Mouse (Mus musculus): ENCODE data around the gene Mprip. TPM values are rescaled to one million over a fixed set of nuclear protein-coding genes. Genes with fewer than 3 reads are reported as not detected.

Gene Mprip
- polyA plus RNA-seq, 1 experiment from 2014 or later: 51.1 TPM

DNA sequence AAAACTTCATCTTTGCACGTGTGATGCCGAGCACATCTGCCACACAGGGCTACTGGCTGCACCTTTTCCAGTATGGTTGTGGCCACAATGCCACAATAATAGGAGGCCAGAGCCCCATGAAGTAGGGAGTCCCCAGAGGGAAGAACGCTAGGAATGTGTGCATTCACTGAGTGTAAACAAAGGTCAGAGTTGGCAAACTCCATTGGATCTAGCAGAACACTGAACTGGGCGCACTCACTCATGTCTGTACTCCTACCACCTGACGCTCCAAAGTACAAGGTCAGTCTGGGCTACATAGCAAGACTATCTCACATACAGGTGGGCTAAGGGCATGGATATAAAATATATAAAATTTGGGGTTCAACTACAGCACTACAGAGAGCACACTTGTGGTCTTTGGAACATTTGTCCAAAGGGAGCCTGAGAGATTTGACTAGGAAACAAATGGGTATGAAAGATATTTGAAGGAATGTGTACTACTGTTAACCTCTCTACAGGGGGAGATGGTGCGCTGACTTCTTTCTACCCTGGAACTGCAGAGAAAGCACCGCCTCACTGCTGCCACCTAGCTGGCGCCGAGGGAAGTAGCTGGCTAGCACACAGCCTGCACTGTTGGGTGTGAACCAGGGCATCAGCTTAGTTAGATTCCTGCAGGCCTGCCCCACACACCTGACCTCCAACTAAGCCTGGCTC is 117.2 kb downstream of the Mprip start:
- Histone ChIP-seq H3K4me3 (ENCODE audit: low read depth, low read length) (no peak overlapping the region), H3K27me3 (ENCODE audit: control insufficient read depth, insufficient read depth, low read length) (no peaks in the 10 kb centered on the region), H3K4me2 (no peak overlapping the region), H3K4me1 (ENCODE audit: control insufficient read depth, insufficient read depth, low read length) (peaks cover 11% of the 10 kb centered on the region), H3K36me3 (ENCODE audit: control insufficient read depth, insufficient read depth, low read length) (peaks cover 15% of the 10 kb centered on the region), H3K9me3 (replicated peaks; ENCODE audit: control insufficient read depth, low read length) (no peaks in the 10 kb centered on the region), H3K9ac (ENCODE audit: low read depth, low read length) (no peak overlapping the region), H3K27ac (ENCODE audit: low read depth, low read length) (no peak overlapping the region)
- ATAC-seq (replicated peaks; ENCODE audit: insufficient number of reproducible peaks, low FRiP score, low TSS enrichment): 0 out of 2 replicates have a peak, but pooled peaks have one; percentile 49
- 53% methylated on average over 9 of the region's 9 CpGs for WGBS (ENCODE audit: insufficient replicate concordance)

DNA sequence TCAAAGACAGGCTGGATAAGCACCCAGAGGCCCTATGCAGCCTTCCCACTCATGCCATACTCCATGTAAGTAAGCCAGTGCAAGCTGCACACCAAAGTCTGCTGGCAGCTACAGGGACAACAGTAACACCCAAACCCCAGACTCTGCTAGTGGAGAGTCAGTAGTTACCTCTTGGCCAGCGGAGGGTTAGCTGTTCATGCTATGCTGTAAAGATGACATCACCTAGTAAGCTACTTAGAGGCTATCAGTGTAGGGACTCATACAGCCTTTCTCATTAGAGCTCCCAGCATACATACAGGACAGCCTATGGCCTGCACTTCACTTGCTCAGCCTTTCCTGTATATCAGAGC is 117.7 kb downstream of the Mprip start:
- 60% methylated on average over 1 of the region's 1 CpGs for WGBS (ENCODE audit: insufficient replicate concordance)
- Histone ChIP-seq H3K9ac (ENCODE audit: low read depth, low read length) (no peak overlapping the region), H3K27ac (ENCODE audit: low read depth, low read length) (no peak overlapping the region), H3K4me1 (ENCODE audit: control insufficient read depth, insufficient read depth, low read length) (peaks cover 11% of the 10 kb centered on the region), H3K4me3 (ENCODE audit: low read depth, low read length) (no peak overlapping the region), H3K4me2 (no peak overlapping the region), H3K9me3 (replicated peaks; ENCODE audit: control insufficient read depth, low read length) (no peaks in the 10 kb centered on the region), H3K36me3 (ENCODE audit: control insufficient read depth, insufficient read depth, low read length) (peaks cover 13% of the 10 kb centered on the region), H3K27me3 (ENCODE audit: control insufficient read depth, insufficient read depth, low read length) (no peaks in the 10 kb centered on the region)
- 0 out of 2 replicates have a peak, but pooled peaks have one; percentile 7 for ATAC-seq (replicated peaks; ENCODE audit: insufficient number of reproducible peaks, low FRiP score, low TSS enrichment)

DNA sequence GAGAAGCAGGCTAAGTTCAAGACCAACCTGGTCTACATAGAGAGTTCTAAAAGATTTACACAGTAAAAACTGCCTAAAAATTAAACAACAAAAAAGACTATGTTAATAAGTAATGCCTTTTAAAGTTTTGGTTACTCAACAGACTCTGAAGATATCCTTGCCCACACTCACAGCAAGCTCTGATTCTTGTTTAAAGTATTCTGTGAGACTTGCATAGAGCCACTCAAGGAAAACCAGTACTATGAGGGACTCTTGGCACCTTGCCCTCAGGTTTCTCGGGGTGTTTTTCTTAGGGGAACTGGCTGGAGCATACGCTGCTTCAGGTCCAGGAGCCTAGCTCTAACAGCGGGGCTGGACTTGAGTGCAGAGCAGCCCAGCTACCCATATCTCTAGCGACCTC is 118.3 kb downstream of the Mprip start:
- 84% methylated on average over 4 of the region's 4 CpGs for WGBS (ENCODE audit: insufficient replicate concordance)
- no peak for ATAC-seq (replicated peaks; ENCODE audit: insufficient number of reproducible peaks, low FRiP score, low TSS enrichment)
- Histone ChIP-seq H3K4me3 (ENCODE audit: low read depth, low read length) (no peak overlapping the region), H3K9me3 (replicated peaks; ENCODE audit: control insufficient read depth, low read length) (no peaks in the 10 kb centered on the region), H3K36me3 (ENCODE audit: control insufficient read depth, insufficient read depth, low read length) (peaks cover 13% of the 10 kb centered on the region), H3K9ac (ENCODE audit: low read depth, low read length) (no peak overlapping the region), H3K27me3 (ENCODE audit: control insufficient read depth, insufficient read depth, low read length) (no peaks in the 10 kb centered on the region), H3K27ac (ENCODE audit: low read depth, low read length) (no peak overlapping the region), H3K4me2 (no peak overlapping the region), H3K4me1 (ENCODE audit: control insufficient read depth, insufficient read depth, low read length) (peaks cover 11% of the 10 kb centered on the region)

DNA sequence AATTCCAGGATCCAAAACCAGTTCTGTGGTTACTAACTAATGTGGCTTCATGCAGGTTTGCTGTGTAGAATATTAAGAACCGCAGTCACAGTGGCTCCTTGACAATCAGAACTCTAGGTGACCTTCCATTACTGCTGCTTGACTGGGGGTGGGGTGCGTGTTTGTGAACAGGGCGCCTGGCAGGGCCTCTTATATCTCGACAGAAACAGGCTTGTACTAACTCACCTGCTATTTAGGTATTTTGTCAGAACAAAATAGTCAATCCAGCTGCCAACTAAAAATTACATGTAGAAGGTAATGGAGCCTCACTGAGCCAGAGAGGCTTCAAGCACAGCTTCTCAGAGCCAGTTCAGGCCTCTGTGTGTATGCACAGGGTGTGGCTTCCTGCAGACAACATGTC is 119.1 kb downstream of the Mprip start:
- Histone ChIP-seq H3K4me1 (ENCODE audit: control insufficient read depth, insufficient read depth, low read length) (peaks cover 11% of the 10 kb centered on the region), H3K9me3 (replicated peaks; ENCODE audit: control insufficient read depth, low read length) (no peaks in the 10 kb centered on the region), H3K27me3 (ENCODE audit: control insufficient read depth, insufficient read depth, low read length) (no peaks in the 10 kb centered on the region), H3K4me3 (ENCODE audit: low read depth, low read length) (no peak overlapping the region), H3K36me3 (ENCODE audit: control insufficient read depth, insufficient read depth, low read length) (peaks cover 12% of the 10 kb centered on the region), H3K27ac (ENCODE audit: low read depth, low read length) (no peak overlapping the region), H3K4me2 (no peak overlapping the region), H3K9ac (ENCODE audit: low read depth, low read length) (no peak overlapping the region)
- ATAC-seq (replicated peaks; ENCODE audit: insufficient number of reproducible peaks, low FRiP score, low TSS enrichment): no peak
- WGBS (ENCODE audit: insufficient replicate concordance): 74% methylated on average over 4 of the region's 4 CpGs

DNA sequence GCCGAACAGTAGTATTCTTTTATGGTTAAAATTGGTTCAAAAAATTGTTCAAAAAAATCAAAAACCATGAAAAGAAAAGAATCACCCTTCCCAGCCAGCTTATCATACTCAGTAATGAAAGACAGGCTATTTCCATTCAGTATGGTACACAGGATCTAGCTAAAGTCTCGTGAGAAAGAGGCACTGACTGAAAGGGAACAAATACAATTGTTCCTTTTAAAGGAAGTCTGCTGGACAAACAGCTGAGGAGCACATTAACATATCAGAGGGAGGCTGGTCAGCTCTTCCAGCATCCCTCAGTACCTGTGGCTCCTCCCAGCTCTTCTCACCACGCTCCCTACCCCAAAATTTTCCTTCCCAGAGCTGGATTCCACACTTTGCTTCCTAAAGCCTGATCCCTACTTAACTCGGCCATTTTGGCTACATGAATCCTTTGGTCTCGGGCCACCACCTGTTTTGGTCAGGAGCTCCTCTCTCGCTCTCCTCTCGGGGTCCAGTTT is 121.0 kb downstream of the Mprip start:
- Histone ChIP-seq H3K4me1 (ENCODE audit: control insufficient read depth, insufficient read depth, low read length) (peaks cover 11% of the 10 kb centered on the region), H3K9me3 (replicated peaks; ENCODE audit: control insufficient read depth, low read length) (no peaks in the 10 kb centered on the region), H3K9ac (ENCODE audit: low read depth, low read length) (no peak overlapping the region), H3K4me3 (ENCODE audit: low read depth, low read length) (no peak overlapping the region), H3K4me2 (no peak overlapping the region), H3K27me3 (ENCODE audit: control insufficient read depth, insufficient read depth, low read length) (no peaks in the 10 kb centered on the region), H3K36me3 (ENCODE audit: control insufficient read depth, insufficient read depth, low read length) (peaks cover 4% of the 10 kb centered on the region; the same call in 1 of the 2 replicates), H3K27ac (ENCODE audit: low read depth, low read length) (no peak overlapping the region)
- WGBS (ENCODE audit: insufficient replicate concordance): 78% methylated on average over 7 of the region's 7 CpGs
- no peak for ATAC-seq (replicated peaks; ENCODE audit: insufficient number of reproducible peaks, low FRiP score, low TSS enrichment)

DNA sequence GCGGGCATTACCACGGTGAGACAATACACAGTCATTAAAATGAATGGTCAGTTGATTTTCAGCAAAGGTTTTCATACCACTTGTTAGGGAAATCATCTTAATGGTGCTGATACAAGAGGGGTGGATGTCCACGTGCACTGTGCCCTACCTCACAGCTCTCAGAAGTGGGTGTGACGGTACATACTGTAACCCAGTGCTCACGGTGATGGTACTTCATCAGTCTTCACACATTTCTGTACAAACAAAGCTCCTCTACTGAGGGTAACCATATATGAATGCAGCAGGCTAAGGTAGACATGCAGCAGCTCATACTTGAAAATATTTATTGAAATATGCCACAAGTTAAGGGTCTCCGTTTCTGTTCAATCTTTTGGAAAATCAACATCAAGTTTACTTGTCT is 122.5 kb downstream of the Mprip start:
- Histone ChIP-seq H3K9ac (ENCODE audit: low read depth, low read length) (no peak overlapping the region), H3K4me1 (ENCODE audit: control insufficient read depth, insufficient read depth, low read length) (peaks cover 11% of the 10 kb centered on the region), H3K4me3 (ENCODE audit: low read depth, low read length) (no peak overlapping the region), H3K9me3 (replicated peaks; ENCODE audit: control insufficient read depth, low read length) (no peaks in the 10 kb centered on the region), H3K4me2 (no peak overlapping the region), H3K27me3 (ENCODE audit: control insufficient read depth, insufficient read depth, low read length) (no peaks in the 10 kb centered on the region), H3K27ac (ENCODE audit: low read depth, low read length) (no peak overlapping the region), H3K36me3 (ENCODE audit: control insufficient read depth, insufficient read depth, low read length) (no peaks in the 10 kb centered on the region)
- no peak for ATAC-seq (replicated peaks; ENCODE audit: insufficient number of reproducible peaks, low FRiP score, low TSS enrichment)
- WGBS (ENCODE audit: insufficient replicate concordance): 79% methylated on average over 6 of the region's 6 CpGs

DNA sequence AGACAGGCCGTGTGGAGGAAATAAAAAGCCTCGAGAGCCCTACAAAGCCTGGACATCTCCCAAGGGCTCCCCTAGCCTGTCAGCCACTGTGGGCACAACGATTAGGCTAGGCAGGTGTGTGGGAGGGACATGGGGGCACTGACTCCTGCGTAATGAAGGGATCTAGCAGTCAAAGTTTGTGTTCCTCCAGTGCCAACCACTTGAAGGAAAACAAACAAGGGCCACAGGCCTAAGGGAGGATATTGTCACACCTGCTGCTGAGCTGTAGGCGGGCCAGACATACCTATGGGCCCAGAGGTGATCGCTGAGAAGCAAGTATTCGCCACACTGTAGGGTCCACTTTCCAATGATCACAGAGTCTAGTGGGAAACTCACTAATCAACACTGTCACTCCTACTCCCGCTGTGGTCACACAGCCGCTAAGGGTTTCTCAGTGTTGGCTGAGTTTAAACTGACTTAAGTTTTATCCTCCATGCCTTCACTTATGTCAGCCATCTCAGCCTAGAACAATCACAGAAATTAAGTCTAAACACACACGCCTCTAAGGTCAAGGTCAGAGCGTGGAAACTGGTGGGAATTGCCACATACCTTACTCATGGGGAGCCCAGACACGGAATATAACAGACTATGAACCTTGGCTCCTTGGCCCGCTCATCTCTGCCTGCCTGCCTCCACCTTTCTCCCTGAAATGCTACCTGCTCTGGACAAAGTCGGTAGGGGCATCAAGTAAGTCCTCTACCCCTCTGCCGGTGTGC is 125.5 kb downstream of the Mprip start:
- Histone ChIP-seq H3K36me3 (ENCODE audit: control insufficient read depth, insufficient read depth, low read length) (peaks cover 2% of the 10 kb centered on the region; the same call in 1 of the 2 replicates), H3K27me3 (ENCODE audit: control insufficient read depth, insufficient read depth, low read length) (no peaks in the 10 kb centered on the region), H3K27ac (ENCODE audit: low read depth, low read length) (no peak overlapping the region), H3K4me3 (ENCODE audit: low read depth, low read length) (peak overlapping the region; percentile 49), H3K9me3 (replicated peaks; ENCODE audit: control insufficient read depth, low read length) (no peaks in the 10 kb centered on the region), H3K9ac (ENCODE audit: low read depth, low read length) (peak overlapping the region; percentile 73), H3K4me1 (ENCODE audit: control insufficient read depth, insufficient read depth, low read length) (peaks cover 6% of the 10 kb centered on the region; the same call in 1 of the 2 replicates), H3K4me2 (peak overlapping the region; percentile 99)
- no peak for ATAC-seq (replicated peaks; ENCODE audit: insufficient number of reproducible peaks, low FRiP score, low TSS enrichment)
- 47% methylated on average over 15 of the region's 15 CpGs for WGBS (ENCODE audit: insufficient replicate concordance)

DNA sequence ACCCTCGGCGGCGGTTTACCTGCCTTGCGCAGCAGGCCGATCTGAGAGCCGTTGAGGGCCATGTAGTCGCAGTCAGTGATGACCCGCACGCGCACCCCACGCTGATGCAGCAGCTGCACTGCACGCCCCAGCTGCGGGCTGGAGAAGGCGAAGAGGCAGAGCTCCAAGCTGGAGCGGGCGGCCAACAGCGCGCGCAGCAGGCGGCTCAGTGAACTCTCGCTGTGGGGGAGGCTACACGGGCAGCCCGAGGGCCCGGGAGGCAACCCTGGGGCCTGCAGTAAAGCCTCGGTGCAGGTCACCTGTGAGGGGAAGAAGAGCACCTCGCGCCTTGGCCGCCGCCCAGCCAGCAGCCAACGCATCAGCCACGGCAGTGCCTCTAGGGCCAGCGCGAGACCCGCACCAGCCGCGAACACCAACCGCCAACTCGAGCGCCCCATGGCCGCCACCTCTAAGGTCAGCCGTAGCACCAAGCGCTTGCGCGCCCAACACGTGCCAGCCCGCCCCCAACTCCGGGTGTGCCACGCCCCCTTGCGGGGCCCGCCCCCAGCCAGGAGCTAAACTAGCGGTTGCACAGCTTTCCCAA is 126.2 kb downstream of the Mprip start, which contains the start of gene Pld6:
Gene Pld6, minus strand, starts transcription at position 447 of the 583 bp plus-strand sequence.
- Histone ChIP-seq H3K9me3 (replicated peaks; ENCODE audit: control insufficient read depth, low read length) (no peaks in the 10 kb centered on the region), H3K27ac (ENCODE audit: low read depth, low read length) (no peak within 1 kb of the TSS), H3K4me3 (ENCODE audit: low read depth, low read length) (peak within 1 kb of the TSS; percentile 49), H3K4me2 (peak within 1 kb of the TSS; percentile 99), H3K36me3 (ENCODE audit: control insufficient read depth, insufficient read depth, low read length) (peaks cover 8% of the 10 kb centered on the region; the same call in 1 of the 2 replicates), H3K4me1 (ENCODE audit: control insufficient read depth, insufficient read depth, low read length) (peaks cover 6% of the 10 kb centered on the region; the same call in 1 of the 2 replicates), H3K9ac (ENCODE audit: low read depth, low read length) (peak within 1 kb of the TSS; percentile 73), H3K27me3 (ENCODE audit: control insufficient read depth, insufficient read depth, low read length) (no peaks in the 10 kb centered on the region)
- peak; percentile 70 for ATAC-seq (replicated peaks; ENCODE audit: insufficient number of reproducible peaks, low FRiP score, low TSS enrichment)
- WGBS (ENCODE audit: insufficient replicate concordance): 1% methylated on average over 51 of the region's 51 CpGs

Measured in heart, embryonic 11.5 days (tissue).